ENCODE assay signal across 19 mouse cellular contexts in the genomic region with DNA sequence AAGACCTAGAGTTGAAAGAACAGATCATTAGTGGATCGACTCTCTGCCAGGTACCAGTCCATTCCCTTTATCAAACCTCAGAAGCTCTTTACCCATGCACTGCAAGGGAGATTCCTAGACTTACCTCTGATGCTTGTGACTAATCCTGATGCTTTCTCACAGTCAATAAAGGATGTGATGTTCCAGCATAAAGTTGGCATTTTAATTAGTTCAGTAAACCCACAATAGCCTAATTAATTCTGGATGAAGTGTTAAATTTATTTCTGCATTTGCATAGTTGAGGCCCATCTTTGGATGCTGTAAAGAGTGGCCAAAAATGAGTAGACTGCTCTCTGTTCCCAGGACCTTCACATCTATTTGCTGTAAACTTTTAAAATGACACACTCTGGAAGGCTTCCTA.
"Had no signal": no experiment of that assay in that cellular context is flagged by ENCODE, and none has a peak within 500 bp of the region (broad histone marks: within the 10 kb centered on the region; RNA-seq: fewer than 3 reads in every experiment).

No protein-coding gene starts in this region.

- H3K4me3 ChIP-seq: kidney, embryonic 15.5 days; left cerebral cortex, adult 2 months; liver, embryonic 13.5 days; megakaryocyte, embryonic 14.5 days; midbrain, embryonic 10.5 days; midbrain, embryonic 15.5 days; neural tube, embryonic 12.5 days; neural tube, embryonic 15.5 days; stomach, embryonic 15.5 days had no signal

- H3K9ac ChIP-seq: kidney, embryonic 15.5 days; liver, embryonic 13.5 days; midbrain, embryonic 15.5 days; neural tube, embryonic 12.5 days; neural tube, embryonic 15.5 days; stomach, embryonic 15.5 days had no signal

- H3K9me3 ChIP-seq: kidney, embryonic 15.5 days; liver, embryonic 13.5 days; megakaryocyte, embryonic 14.5 days; midbrain, embryonic 10.5 days; midbrain, embryonic 15.5 days; neural tube, embryonic 12.5 days; neural tube, embryonic 15.5 days; stomach, embryonic 15.5 days had no signal

- H3K27ac ChIP-seq: kidney, embryonic 15.5 days; left cerebral cortex, adult 2 months; liver, embryonic 13.5 days; midbrain, embryonic 10.5 days; midbrain, embryonic 15.5 days; neural tube, embryonic 12.5 days; neural tube, embryonic 15.5 days; stomach, embryonic 15.5 days had no signal

- H3K36me3 ChIP-seq: kidney, embryonic 15.5 days; liver, embryonic 13.5 days; midbrain, embryonic 10.5 days; midbrain, embryonic 15.5 days; neural tube, embryonic 12.5 days; neural tube, embryonic 15.5 days; stomach, embryonic 15.5 days had no signal

- ATAC-seq: midbrain, embryonic 15.5 days had no signal

- H3K4me1 ChIP-seq: kidney, embryonic 15.5 days; liver, embryonic 13.5 days; megakaryocyte, embryonic 14.5 days; midbrain, embryonic 10.5 days; midbrain, embryonic 15.5 days; neural tube, embryonic 12.5 days; neural tube, embryonic 15.5 days; stomach, embryonic 15.5 days had no signal

- H3K4me2 ChIP-seq: kidney, embryonic 15.5 days; liver, embryonic 13.5 days; midbrain, embryonic 15.5 days; neural tube, embryonic 12.5 days; neural tube, embryonic 15.5 days; stomach, embryonic 15.5 days had no signal

- H3K27me3 ChIP-seq: kidney, embryonic 15.5 days; liver, embryonic 13.5 days; megakaryocyte, embryonic 14.5 days; midbrain, embryonic 15.5 days; neural tube, embryonic 12.5 days; neural tube, embryonic 15.5 days; stomach, embryonic 15.5 days had no signal

- DNase-seq: kidney, adult 8-10 months; kidney, postnatal 10 days; kidney, postnatal 36 days; layer of hippocampus, postnatal 36 days; liver, embryonic 13.5 days; lung, adult 2 months; lung, postnatal 36 days; right cerebral cortex, adult 18-20 months; right cerebral cortex, postnatal 14 days; spleen, adult 18-20 months; thymus, postnatal 25 days had no signal
